Mouse (Mus musculus) 3T3-L1 (cell line): ENCODE results near the gene Enox1.

Source experiments
- DNase-seq: peaks from one replicate; pipeline ENCODE4 v3.0.0-alpha.2; 2015; ENCODE audit warnings: low read depth, low spot score

The Enox1 gene

GRCm38 (mm10) chr14:77272248-77272930 lies 115.8 kb downstream of the Enox1 start:
- DNase-seq = no peak

DNA sequence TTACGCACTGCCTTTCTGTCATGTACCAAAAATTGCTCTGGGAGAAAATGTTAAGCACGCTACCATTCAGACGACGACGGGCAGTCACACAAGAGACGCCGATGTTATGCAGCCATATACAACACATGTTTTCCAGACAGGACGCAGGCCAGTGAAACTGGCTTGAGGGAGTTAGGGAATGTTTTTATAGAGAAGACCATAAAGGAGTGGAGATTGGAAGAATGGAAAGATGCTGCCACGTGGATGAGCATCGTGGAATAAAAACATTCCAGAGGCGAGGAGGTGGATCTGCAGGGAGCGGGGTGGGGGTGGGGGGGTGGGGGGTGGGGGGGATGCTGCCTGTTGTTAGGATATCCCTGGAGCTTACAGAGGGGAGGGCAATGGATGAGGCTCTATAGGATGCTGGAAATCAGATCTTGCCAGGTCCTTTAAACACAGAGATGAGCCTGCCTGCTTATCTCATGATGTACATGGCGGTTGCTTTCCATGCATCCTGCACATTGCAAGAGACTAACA lies 116.4 kb downstream of the Enox1 start:
- no peak for DNase-seq

DNA sequence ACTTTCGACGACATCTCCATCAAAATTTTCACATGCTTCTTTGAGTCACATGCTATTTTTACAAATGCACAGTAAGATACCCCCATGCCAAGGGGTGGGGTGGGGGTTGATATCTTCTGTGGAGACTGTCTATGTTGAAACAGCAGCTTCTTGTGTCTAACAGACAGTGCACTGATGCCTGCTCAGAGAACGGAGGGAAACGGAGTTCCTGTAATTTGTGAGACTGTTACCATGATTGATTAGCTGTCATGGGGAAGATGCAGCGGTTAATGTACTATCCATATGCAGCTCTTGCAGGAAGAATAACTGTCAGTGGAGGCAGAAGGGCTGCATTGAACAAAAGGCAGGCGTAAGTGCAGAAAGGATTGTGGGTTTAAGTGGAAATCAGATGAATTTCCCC lies 117.2 kb downstream of the Enox1 start:
- DNase-seq = no peak

GRCm38 (mm10) chr14:77275607-77276006 lies 119.0 kb downstream of the Enox1 start:
- no peak for DNase-seq

- DNase-seq = no peak
These were observed 122.6 kb downstream of the Enox1 start for GRCm38 (mm10) chr14:77279143-77279542.

DNA sequence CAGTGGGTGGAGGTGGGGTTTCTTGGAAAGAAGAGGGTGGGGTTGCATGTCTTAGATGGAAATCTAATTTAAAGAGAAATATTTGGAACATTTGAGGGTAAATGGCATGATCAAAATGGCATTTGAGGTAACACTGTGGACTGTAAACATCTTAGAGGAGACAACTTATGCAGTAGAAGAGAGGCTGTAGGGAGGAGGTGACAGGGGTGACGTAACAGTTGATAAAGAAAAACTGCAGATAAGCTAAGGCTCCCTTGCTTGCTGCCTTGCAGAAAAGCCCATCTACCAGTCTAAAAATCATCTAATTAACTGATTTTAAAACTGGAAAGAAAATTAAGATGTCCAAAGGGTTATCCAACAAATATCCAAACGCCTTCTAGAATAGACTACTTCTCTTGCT lies 123.9 kb downstream of the Enox1 start:
- DNase-seq = no peak

DNA sequence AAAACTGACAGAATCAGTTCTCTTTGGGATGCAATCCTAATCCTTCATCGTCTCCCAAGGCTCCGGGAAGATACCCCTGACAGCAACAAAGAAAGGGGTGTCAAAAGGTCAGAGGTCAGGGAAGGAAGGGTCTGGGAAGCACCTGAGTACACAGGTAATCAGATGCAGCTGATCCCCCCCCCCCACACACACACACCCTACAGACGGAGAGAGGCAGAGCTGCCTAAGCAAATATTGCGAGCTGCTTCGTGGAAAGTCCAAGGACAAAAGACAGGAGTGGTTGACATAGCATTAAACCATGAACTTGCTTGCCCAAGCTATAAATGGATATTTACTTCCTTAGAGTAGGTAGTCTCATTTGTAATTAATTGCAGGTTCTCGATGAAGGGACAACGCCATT lies 124.3 kb downstream of the Enox1 start:
- no peak for DNase-seq

GRCm38 (mm10) chr14:77283939-77284338 lies 127.4 kb downstream of the Enox1 start:
- no peak for DNase-seq

GRCm38 (mm10) chr14:77285453-77285852 lies 128.9 kb downstream of the Enox1 start:
- no peak for DNase-seq

- no peak for DNase-seq
These were observed 135.2 kb downstream of the Enox1 start for GRCm38 (mm10) chr14:77291756-77292155.

DNA sequence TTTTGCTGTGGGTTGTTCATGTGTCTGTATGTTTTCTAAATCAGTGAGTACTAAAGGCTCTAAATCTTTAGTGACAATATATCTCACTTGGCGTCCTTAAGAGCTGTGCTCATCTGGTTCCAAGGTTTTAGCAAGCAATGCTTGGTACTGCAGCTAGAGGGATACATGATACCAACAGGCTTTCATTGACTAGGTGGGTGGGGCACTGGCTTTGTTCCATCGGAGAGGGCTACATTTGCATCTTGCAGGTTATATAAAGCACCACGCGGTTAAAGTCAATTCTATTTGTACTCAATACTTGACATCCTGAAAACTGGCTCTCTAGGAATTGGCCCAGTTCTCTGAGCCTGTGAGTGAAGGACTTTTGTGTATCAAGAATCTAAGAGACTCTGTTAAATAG lies 140.5 kb downstream of the Enox1 start:
- DNase-seq = peak; percentile 11

GRCm38 (mm10) chr14:77298327-77298726 lies 141.8 kb downstream of the Enox1 start:
- no peak for DNase-seq

GRCm38 (mm10) chr14:77309571-77309970 lies 153.0 kb downstream of the Enox1 start:
- no peak for DNase-seq

DNA sequence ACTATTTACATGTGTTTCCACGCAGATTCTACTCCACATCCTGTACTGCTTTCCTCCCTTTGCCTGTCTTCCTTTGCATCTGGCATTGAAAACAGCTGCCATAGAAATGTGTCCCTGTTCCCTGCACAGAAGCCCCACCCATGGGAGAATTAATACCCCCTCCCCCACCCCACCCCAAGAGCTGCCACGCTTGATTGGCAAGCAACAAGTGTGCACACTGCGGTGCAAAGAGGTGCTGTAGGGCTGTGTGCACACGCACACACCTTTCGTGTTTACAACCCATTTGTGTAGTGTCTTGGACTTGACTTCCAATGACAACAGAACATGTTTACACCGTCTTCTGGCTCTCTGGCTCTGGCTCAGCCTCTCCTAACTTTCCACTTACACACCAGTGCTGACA lies 154.9 kb downstream of the Enox1 start:
- DNase-seq = no peak

DNA sequence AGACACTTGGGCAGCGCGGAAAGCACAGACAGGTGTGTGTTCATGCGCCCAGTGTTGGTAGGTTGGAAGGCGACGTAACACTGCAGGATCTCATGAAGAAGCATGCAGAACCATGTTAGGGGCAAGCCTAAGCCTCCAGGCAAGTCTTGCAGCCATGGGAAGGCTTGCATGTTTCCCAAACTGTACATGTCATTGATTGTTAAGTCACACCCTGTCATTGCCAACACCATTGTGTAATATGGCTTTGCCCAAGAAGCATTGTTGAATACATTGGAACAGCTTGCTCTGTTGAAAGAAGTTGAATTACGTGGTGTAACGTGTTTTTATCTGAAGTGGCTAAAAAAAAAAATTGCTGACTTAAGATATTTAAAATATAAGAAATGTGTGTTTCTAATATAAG lies 162.8 kb downstream of the Enox1 start:
- DNase-seq = no peak

- DNase-seq = no peak
These were observed 167.8 kb downstream of the Enox1 start for GRCm38 (mm10) chr14:77324348-77324747.

GRCm38 (mm10) chr14:77327693-77328092 lies 171.1 kb downstream of the Enox1 start:
- no peak for DNase-seq

DNA sequence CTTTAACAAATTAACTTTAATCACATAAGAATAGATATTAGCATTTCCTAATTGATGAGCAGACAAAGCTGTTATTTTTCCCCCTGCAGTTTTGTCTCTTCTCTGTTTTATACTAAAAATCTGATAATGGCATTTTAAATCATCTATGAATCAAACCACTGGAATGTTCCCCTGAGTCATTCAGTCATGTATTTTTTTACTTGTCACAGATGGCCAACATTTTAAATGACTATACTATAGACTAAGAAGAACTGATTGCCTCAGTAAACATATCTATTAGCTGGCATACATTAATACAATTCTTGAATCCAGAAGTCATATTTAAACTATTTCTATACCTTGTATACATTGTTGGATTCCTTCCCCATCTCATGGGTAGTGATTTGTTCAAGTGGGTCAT lies 173.2 kb downstream of the Enox1 start:
- DNase-seq = peak; percentile 71

DNA sequence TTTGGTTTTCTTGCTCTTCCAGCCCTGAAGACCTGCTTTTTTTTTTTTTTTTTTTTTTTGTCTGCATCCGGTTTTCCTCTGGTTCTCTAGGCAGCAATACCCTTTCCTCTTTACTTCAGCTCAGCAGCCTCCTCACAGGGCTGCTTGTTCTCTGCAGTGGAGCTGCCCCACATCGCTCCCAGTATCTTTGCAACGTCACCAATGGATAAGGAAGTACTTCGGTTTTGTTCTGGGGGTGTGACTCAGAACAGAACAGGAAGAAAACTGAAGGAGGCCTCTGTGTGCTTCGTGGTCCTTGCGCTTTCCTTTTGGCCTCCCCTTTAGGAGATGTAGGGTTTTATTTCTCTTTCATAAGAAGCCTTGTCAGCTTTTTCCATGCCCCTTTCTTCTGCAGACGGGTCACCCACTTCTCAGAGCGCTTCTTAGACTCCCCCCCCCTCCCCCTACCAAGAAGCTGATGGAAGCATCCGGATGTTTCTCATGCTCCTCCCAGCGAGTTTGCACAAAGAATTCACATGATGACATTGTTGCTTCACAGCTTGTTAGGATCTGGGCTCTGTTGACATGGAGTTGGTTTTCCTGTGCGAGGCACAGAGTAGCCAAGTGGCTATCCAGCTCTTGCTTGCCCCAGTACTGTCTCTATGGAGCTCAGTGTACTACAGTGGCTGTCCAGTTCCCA lies 187.2 kb downstream of the Enox1 start:
- no peak for DNase-seq

GRCm38 (mm10) chr14:77346296-77346695 lies 189.7 kb downstream of the Enox1 start:
- DNase-seq = peak; percentile 64

DNA sequence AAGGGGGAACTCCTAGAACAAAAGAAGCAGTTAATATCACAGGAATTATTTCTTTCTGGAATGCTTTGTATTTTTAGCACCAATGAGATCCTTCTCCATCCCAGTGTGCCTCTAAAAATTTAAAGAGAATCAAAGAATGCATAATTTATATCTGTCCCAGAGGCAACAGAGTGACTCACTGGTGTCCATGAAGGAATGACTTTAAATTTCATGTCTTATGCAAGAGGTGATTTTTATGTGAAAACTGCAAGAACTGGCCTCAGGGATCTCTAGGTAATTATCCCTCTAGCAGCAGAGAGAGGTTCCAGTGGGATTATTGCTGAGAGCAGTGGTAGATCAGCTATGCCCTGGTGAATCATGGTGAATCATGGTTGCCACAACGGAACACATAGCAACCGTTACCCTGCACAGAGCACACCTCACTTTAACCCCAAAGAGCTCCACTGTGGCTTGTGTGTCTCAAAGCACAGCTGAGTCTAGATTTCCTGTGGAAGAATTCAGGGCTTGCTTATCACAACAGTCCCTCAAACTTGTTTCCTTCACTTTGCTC lies 195.3 kb downstream of the Enox1 start:
- DNase-seq = peak; percentile 96

- no peak for DNase-seq
These were observed 206.1 kb downstream of the Enox1 start for GRCm38 (mm10) chr14:77362662-77363061.

DNA sequence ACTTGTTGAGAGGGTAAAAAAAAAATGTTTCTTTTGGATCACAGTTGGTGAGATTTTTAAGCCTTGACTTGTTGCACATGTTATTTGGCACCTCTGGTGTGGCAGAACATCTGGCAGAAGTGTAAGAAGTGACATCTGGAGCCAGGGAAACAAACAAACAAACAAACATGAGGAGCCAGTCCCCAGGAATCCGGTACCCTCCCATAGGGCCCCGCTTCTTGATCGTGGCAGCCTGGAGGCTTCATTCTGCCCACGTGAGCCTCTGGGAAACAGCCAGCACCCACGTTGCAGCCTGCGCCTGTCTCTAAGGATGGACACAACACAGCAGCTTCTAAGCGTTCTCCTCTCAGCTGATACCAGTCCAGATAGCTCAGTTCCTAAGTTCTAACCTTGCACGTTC lies 211.8 kb downstream of the Enox1 start:
- DNase-seq = no peak
